Mouse (Mus musculus): ENCODE results near the gene Rhbdf2.
"Not testable (repeated sequence)": the region's sequence is repeated elsewhere in the genome, so short reads cannot be mapped to it uniquely, and the experiment has no call there.

The Rhbdf2 gene

DNA sequence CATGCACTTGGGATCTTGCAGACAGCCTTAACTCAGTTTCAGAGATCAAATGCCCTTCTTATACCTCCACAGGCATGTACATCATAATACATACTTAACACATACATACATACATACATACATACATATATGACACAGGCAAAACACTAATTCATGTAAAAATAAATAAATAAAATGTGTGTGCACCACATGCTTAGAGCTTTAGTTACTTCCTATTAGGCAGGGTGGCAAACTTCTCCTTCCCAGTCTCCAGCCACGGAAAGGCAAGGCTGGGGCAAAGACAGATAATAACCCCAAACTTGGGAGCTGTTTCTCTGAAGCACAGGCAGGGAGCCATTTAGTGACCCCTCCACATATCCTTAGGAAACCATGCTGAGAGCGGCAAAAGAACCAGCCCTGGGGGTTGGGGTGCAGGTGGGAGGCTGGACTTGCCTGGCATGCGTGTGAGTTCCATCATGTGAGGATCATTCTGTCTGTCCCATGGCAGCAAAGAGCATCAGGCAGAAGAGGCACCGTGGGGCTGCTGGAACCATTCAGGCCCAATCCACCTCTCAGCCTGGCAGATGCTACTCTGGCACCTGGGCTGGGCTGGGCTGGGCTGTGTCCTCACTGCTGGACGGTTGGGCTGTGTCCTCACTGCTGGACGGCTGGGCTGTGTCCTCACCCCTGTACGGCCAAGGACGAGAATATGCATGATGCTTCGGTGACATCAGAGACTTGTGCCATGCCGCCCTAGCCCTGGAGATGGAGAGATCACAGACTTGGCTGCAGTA lies at the start of gene Rhbdf2:
Gene Rhbdf2 (minus strand): TSS at position 721 of the 773 bp plus-strand sequence.
- in situ Hi-C loops (cut with MboI; ENCODE audit: low sequenced_read_pairs), result no loop called here

DNA sequence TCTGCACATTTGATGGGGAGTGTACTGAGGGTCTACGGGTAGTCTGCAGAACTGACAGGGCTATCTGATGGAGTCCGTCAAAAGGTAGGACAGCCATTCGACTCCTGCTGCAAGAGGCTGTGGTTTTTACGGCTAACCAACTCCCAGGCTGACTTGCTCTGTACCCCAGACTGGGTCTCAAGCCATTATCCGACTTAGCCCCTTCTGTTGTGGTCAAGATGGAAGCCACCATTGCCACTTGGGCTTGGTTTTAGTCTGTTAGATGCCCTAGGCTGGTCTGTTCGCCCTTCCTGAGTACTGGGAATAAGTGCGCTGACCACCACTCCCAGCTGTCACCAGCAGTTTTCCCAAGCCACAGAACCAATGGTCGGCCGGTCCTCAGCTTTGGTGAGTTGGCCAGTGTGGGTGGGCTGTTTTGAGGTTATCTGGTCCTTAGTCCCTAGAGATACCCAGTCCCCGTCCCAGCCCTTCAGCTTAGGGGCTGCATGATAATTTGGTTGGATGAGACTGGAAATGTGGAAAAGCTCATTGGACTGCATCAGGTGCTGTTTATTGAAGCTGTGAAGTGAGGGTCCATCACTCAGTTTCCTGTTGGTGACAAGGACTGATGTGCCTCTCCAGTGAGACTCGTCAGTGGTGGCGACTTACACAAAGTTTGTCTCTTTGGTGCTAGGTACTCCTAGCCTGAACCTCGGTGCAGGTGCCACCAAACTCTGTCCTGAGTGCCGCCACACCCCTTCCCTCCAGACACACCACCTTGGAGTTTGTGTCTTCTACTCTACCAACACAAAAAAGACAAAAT lies 49.6 kb upstream of the Rhbdf2 start:
- in situ Hi-C loops (cut with MboI; ENCODE audit: low sequenced_read_pairs), result no loop called here

DNA sequence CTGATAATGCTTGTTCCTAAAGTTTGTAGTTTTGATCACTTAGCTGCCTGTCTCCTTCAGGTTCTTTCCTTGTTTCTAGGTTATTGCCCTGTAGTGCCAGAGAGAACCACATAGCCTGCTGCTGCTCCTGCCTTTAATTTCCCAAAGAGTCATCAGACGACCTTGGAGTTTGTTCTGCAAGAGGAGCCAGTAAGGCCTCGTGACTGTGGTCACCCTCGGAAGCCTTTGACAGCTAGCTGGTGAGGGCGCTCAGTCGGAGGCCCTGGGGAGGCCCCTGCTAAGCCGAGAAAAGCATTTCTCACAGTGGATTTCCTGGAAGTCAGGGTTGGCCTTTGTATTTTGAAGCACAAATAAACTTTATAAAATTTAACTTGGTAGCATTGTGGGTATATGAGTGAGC lies 48.6 kb upstream of the Rhbdf2 start:
- in situ Hi-C loops (cut with MboI; ENCODE audit: low sequenced_read_pairs), result not testable (repeated sequence)

DNA sequence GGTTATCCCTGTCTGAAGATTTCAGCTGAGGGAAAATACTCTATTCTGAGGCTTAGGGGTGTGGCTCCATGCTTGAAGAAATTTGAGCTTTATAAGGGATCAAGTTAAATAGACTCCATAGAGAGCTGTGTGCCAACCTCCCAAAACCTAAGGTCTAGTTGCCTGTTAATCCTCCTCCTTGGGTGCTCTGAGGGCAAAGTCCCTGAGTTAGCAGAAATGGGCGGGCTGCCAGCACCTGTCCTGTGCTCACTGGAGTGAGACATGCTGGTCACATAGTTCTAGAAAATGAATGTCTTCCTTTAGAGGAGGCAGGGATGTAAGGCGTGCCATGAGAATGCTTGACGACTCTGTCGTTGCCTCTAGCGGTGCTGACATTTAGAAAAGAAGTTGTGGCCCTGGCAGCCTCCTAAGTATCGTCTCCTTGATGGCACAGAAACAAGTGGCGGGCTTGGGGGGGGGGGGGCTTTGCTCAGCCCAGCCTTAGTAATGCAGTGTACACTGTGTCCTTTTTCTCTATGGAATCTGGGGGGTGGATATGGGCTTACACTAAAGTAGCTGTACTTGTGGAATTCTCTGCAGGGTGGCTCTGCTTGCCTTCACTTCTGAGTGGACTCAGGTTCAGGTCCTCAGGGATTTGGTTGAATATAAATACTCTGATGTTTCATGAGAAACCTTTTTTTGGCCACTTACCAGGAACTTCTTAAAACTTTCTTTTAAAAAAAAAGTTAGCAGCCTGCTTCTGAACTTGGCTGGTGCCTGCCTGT lies 48.0 kb upstream of the Rhbdf2 start:
- in situ Hi-C loops (cut with MboI; ENCODE audit: low sequenced_read_pairs), result no loop called here

- in situ Hi-C loops (cut with MboI; ENCODE audit: low sequenced_read_pairs), result no loop called here
Measured at GRCm38 (mm10) chr11:116673410-116673809, 46.6 kb upstream of the Rhbdf2 start.

GRCm38 (mm10) chr11:116672595-116672994 lies 45.8 kb upstream of the Rhbdf2 start:
- in situ Hi-C loops (cut with MboI; ENCODE audit: low sequenced_read_pairs), result no loop called here

DNA sequence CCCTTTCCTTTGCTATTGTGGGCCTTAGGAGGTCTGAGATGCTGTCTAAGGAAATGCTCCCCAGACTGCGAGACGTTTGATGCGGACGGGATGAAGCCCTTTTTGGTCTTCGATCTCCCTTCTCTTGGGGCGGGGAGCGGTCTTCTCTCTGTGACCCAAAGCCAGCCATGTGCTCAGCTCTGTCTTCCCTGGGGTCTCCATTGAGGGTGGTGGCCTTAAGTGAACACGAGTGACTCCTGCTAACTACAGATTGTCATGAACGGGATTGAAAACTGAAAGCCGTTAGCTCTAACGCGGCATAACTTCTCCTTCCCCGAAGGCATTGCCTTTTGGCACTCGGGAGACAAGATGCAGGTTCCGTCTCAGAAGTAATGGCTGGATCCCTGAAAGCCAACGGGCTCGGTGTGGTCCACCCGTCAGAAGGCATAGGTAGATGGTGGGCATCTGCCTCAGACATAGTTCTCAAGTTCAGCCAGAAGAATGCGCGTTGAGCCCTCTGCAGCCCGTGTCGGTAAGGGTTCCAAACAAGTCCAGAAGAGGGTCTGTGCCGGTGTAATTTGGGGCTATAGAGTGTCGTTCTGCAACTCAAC lies 45.1 kb upstream of the Rhbdf2 start:
- in situ Hi-C loops (cut with MboI; ENCODE audit: low sequenced_read_pairs), result no loop called here

DNA sequence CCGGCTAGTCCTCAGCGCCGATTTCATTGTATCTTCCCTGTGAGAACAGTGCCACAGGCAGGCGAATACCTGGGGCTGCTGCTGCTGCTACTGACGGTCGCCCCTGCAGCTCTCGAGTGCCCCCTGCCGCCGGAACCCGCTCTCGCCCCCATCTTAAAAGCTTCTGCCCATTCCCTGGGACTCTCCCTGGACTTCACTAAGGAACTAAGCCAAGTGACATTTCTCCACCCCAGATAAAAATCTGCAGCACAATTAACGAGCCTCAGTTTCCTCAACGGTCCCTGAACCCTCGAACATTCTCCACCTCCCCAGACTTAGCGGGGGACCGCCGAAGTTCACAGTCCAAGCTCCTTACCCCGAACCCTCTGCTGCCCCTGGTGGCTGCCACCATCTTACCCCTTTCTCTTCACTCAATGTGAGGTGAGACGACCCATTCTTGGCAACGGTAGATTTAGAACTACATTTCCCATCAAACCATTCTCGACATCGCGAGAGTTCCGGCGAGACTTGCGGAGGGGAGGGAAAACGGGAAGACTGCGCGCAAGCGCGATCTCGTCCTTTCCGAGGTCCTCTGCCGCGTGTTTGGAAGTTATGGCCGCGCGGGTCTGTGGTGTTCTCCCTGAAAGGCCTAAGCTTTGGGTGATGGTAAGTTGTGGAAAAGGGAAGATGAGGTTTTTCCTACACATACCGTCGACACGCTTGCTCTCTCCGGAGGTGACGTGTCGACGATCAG lies 44.5 kb upstream of the Rhbdf2 start:
- in situ Hi-C loops (cut with MboI; ENCODE audit: low sequenced_read_pairs), result no loop called here

- in situ Hi-C loops (cut with MboI; ENCODE audit: low sequenced_read_pairs), result no loop called here
Measured at GRCm38 (mm10) chr11:116670386-116670785, 43.6 kb upstream of the Rhbdf2 start.

DNA sequence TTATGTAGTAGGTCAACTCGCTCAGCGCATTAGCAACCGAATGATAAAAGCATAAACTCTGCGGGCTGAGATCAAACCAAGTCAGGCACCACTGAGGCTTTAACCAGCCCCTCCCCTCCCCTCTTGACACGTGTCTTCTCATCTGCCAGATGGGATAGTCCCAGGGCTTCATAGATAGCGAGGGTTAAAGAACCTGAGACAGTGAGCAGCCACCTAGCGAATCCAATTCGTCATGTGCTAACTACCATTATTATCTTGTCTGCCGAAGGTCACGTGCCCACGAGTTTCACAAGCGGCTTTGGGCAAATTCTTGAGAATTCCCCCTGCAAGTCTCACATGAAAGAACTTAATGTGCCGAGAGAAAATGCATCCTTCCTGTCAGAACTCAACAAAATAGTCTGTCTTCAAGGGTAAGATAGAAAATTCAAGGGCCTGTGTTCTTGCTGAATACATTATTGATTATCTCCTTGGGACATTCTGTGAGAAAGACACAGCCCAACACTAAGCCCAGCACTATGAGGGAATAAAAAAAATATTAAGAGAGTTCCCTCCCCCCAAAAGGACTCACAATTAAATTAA lies 43.1 kb upstream of the Rhbdf2 start:
- in situ Hi-C loops (cut with MboI; ENCODE audit: low sequenced_read_pairs), result no loop called here

DNA sequence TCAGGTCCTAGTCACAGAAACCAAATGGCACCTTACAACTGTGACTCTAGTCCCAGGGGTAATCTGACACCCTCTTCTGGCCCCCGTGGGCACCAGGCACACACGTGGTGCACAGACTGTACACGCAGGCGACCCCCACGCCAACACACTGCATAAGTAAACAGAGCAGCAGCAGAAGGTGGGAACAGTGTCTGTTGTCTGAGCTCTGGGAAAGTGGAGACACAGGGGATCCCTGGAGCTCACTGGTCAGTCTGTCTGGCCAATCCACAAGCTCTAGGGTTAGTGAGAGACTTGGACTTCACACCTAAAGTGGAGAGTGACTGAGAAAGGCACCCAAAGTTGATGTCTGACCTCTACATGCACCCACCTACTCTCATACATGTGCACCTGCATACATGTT lies 42.5 kb upstream of the Rhbdf2 start:
- in situ Hi-C loops (cut with MboI; ENCODE audit: low sequenced_read_pairs), result no loop called here

- in situ Hi-C loops (cut with MboI; ENCODE audit: low sequenced_read_pairs), result no loop called here
Measured at GRCm38 (mm10) chr11:116668839-116669238, 42.0 kb upstream of the Rhbdf2 start.

DNA sequence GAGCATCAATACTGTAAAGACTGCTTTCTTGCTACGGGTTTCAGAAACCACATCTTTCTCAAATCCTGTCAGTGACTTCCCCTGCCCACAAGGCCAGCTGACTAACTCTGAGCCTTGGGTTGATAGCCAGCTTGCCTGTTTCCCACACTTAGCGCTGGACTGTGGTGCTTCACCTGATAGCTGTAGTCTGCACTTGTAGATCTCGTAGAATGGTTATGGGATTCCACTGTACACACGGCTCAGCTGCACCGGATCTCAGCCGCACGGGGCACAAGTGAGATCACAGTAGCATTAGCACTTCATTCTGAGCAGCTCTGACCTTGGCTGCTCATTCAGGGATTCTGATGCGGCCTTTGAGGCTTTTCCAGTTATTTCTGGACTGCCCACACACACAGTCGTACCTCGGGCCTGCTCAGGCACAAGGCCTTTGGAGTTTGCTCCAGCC lies 41.6 kb upstream of the Rhbdf2 start:
- in situ Hi-C loops (cut with MboI; ENCODE audit: low sequenced_read_pairs), result no loop called here

DNA sequence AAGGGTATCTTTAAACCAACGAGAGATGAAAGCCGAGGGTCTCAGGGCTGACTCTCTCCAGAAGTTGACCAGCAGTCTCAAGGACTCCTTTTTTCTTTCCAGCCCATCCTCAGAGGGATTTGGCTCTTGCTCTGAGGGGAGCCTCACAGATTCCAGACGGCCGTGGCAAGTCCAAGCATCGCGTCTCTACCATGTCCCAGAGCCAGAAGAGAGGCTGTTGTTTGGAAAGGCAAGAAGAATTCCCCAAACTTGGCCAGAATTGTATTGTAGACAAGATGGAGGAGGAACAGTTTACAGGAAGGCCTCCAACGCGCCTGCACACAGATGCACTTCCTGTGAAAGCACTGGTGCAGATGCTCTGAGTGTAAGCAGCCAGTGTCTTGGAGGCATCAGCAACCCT lies 41.1 kb upstream of the Rhbdf2 start:
- in situ Hi-C loops (cut with MboI; ENCODE audit: low sequenced_read_pairs), result no loop called here

- in situ Hi-C loops (cut with MboI; ENCODE audit: low sequenced_read_pairs), result not testable (repeated sequence)
Measured at GRCm38 (mm10) chr11:116667012-116667411, 40.2 kb upstream of the Rhbdf2 start.

DNA sequence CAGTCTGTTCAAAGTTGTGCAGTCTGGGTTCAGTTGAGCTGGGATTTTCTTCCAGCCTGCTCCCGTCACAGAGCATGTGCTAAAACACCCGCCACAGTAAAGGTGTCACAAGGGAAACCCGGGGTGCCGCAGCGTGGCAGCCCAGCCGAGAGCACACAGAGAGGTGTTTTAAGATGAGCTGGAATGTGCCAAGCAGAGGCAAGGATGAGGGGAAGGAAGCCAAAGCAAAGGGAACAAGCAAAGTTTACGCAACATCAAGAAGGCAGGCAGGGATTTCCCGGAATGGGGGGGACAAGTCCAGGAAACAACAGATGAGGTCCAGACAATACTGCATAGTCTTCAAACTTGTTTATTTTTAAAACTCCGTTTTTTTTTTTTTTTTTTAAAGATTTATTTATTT lies 39.7 kb upstream of the Rhbdf2 start:
- in situ Hi-C loops (cut with MboI; ENCODE audit: low sequenced_read_pairs), result no loop called here

GRCm38 (mm10) chr11:116665289-116665688 lies 38.5 kb upstream of the Rhbdf2 start:
- in situ Hi-C loops (cut with MboI; ENCODE audit: low sequenced_read_pairs), result no loop called here

GRCm38 (mm10) chr11:116661948-116662377 lies 35.1 kb upstream of the Rhbdf2 start:
- in situ Hi-C loops (cut with MboI; ENCODE audit: low sequenced_read_pairs), result no loop called here

- in situ Hi-C loops (cut with MboI; ENCODE audit: low sequenced_read_pairs), result no loop called here
Measured at GRCm38 (mm10) chr11:116661291-116661947, 34.6 kb upstream of the Rhbdf2 start.

Data from CH12F3 (cell line).